In genomic region chr9:61370889-61371754, GRCm38 (mm10) we compare ENCODE assay signal across 7 mouse cellular contexts. TPM values are rescaled to one million over a fixed set of nuclear protein-coding genes. Genes with fewer than 3 reads are reported as not detected.
DNase-seq lines count a peak whose midpoint lies in the region; ATAC-seq and TF ChIP-seq lines count a peak whose summit lies in the region.

No protein-coding gene starts in this region.

- peak overlapping the region; percentile 96 for H3K4me2 ChIP-seq in intestine, postnatal 0 days (replicated peaks; ENCODE audit: low read depth)
- peak overlapping the region; percentile 92 for H3K4me2 ChIP-seq in limb, embryonic 12.5 days
- H3K4me2 ChIP-seq in midbrain, embryonic 13.5 days (replicated peaks), result peak overlapping the region; percentile 94

- DNase-seq in adrenal gland, postnatal 14 days, result peak; percentile 71
- peak; percentile 82 for DNase-seq in embryo, embryonic 11 days
- DNase-seq in gastrocnemius, postnatal 4 days (ENCODE audit: low spot score in 2 of 2), result peak; percentile 50 to 74
- DNase-seq in spleen, adult 18-20 months, result peak; percentile 61 to 68

- TF ChIP-seq CTCF in intestine, postnatal 0 days (IDR thresholded peaks at IDR 0.05; ENCODE audit: low read depth), result no peak

- under 1% methylated on average over 66 of the region's 66 CpGs for WGBS in intestine, postnatal 0 days
- under 1% methylated on average over 66 of the region's 66 CpGs for WGBS in limb, embryonic 12.5 days
- under 1% methylated on average over 66 of the region's 66 CpGs for WGBS in midbrain, embryonic 13.5 days

- H3K9ac ChIP-seq in intestine, postnatal 0 days (ENCODE audit: low read depth, low read length), result peak overlapping the region; percentile 47
- H3K9ac ChIP-seq in limb, embryonic 12.5 days (replicated peaks), result peak overlapping the region; percentile 77
- peak overlapping the region; percentile 69 for H3K9ac ChIP-seq in midbrain, embryonic 13.5 days (replicated peaks)

- H3K27me3 ChIP-seq in intestine, postnatal 0 days (replicated peaks; ENCODE audit: control insufficient read depth, insufficient read depth, low read length), result no peaks in the 10 kb centered on the region
- peaks cover 5% of the 10 kb centered on the region; the same call in 1 of the 2 replicates for H3K27me3 ChIP-seq in limb, embryonic 12.5 days
- H3K27me3 ChIP-seq in midbrain, embryonic 13.5 days, result peaks cover 12% of the 10 kb centered on the region

- H3K4me3 ChIP-seq in intestine, postnatal 0 days (ENCODE audit: low read depth, low read length), result peak overlapping the region; percentile 91
- H3K4me3 ChIP-seq in limb, embryonic 12.5 days (replicated peaks), result peak overlapping the region; percentile 98
- H3K4me3 ChIP-seq in midbrain, embryonic 13.5 days (replicated peaks), result peak overlapping the region; percentile 93

- peak overlapping the region; percentile 85 for H3K27ac ChIP-seq in intestine, postnatal 0 days (ENCODE audit: low read depth, low read length)
- peak overlapping the region; percentile 97 for H3K27ac ChIP-seq in limb, embryonic 12.5 days
- peak overlapping the region; percentile 91 for H3K27ac ChIP-seq in midbrain, embryonic 13.5 days

- ATAC-seq in intestine, postnatal 0 days, result 0 out of 2 replicates have a peak, but pooled peaks have one; percentile 6
- no peak for ATAC-seq in limb, embryonic 12.5 days (ENCODE audit: insufficient number of reproducible peaks, insufficient read depth, low FRiP score, low TSS enrichment, low read depth)
- ATAC-seq in midbrain, embryonic 13.5 days, result peak; percentile 7

- no peaks in the 10 kb centered on the region for H3K9me3 ChIP-seq in intestine, postnatal 0 days (ENCODE audit: control insufficient read depth)
- no peaks in the 10 kb centered on the region for H3K9me3 ChIP-seq in limb, embryonic 12.5 days
- H3K9me3 ChIP-seq in midbrain, embryonic 13.5 days, result no peaks in the 10 kb centered on the region

- no peaks in the 10 kb centered on the region; the same call in 1 of the 2 replicates for H3K36me3 ChIP-seq in intestine, postnatal 0 days (ENCODE audit: control insufficient read depth, insufficient read depth)
- H3K36me3 ChIP-seq in limb, embryonic 12.5 days, result peaks cover 7% of the 10 kb centered on the region
- H3K36me3 ChIP-seq in midbrain, embryonic 13.5 days, result no peaks in the 10 kb centered on the region

- H3K4me1 ChIP-seq in intestine, postnatal 0 days (replicated peaks; ENCODE audit: control insufficient read depth, insufficient read depth, low read length), result peaks cover 38% of the 10 kb centered on the region; the same call in 1 of the 2 replicates
- H3K4me1 ChIP-seq in limb, embryonic 12.5 days (replicated peaks), result peaks cover 58% of the 10 kb centered on the region
- H3K4me1 ChIP-seq in midbrain, embryonic 13.5 days (replicated peaks), result peaks cover 56% of the 10 kb centered on the region

RNA-seq across cellular contexts. Expression of gene Tle3, which starts 1.0 kb away (rescaled TPM):
- total RNA-seq in adrenal gland, postnatal 14 days (2021), result 98.9 and 107 TPM in 2 replicates
- total RNA-seq in gastrocnemius, postnatal 4 days (2021), result 10 to 100 TPM; 35.0 to 47.8 TPM
- 24.3 and 28.6 TPM in 2 replicates for polyA plus RNA-seq in intestine, postnatal 0 days (2015; fragmentation: Nextera tagmentation; extraction: Ambion mirVana)
- 59.1 and 71.2 TPM in 2 replicates for polyA plus RNA-seq in limb, embryonic 12.5 days (2016; fragmentation: Nextera tagmentation; extraction: Ambion mirVana)
- 40.7 and 50.8 TPM in 2 replicates for polyA plus RNA-seq in midbrain, embryonic 13.5 days (2015; fragmentation: Nextera tagmentation; extraction: Ambion mirVana)
